Mouse (Mus musculus): ENCODE data around the gene Armh3.

GRCm38 (mm10) chr19:46041933-46042475 lies 43.7 kb upstream of the Armh3 start:
- no peak for TF ChIP-seq CTCF (IDR thresholded peaks at IDR 0.05; ENCODE audit: low read depth)
- TF ChIP-seq EP300 (optimal IDR thresholded peaks at IDR 0.05), result no peak
